Mouse (Mus musculus): Measurements from ENCODE around the gene Gm10320.

- TF ChIP-seq GATA1 (IDR thresholded peaks at IDR 0.05; ENCODE audit: borderline replicate concordance, low read length) (no peak), CTCF (IDR thresholded peaks at IDR 0.05; ENCODE audit: low read depth, low read length) (no peak), GATA2 (IDR thresholded peaks at IDR 0.05; ENCODE audit: borderline replicate concordance, low read depth, low read length) (no peak), TAL1 (conservative IDR thresholded peaks at IDR 0.05; ENCODE audit: low read depth, low read length) (no peak), POLR2AphosphoS5 (IDR thresholded peaks at IDR 0.05; ENCODE audit: insufficient replicate concordance, low read depth, low read length) (no peak)
These were observed 6.4 kb downstream of the Gm10320 start for GRCm38 (mm10) chr13:98485440-98485839.
